ENCODE assay signal across 10 mouse cellular contexts in the genomic region with DNA sequence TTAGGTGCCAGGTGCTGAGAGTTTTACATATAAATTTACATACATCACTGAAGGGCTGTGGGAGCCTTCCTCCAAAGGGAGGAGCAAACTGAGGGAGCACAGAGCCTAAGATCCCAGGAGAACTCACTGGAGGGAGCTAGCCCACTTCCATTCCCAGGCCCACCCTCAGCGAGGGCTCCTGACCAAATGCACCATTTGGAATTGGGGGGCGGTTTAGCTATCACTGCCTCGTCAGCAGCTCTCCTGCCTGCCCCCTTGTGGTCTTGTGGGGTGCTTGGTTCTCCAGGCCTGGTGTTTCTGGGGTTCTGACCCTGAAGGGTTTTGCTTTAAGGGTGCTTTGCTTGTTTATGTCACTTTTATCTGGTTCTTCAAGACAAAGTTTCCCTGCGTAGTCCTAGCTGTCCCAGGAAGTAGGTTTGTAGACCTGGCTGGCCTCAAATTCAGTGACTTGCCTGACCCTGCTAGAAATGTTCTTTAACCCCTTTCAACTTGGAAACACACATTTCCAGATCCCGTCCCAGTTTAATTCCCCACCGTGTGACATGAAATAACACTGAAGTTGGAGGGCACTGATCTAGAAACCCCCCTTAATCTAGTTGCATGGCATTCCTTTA.
DNase-seq lines count a peak whose midpoint lies in the region; ATAC-seq lines count a peak whose summit lies in the region.
"Had no signal": no experiment of that assay in that cellular context is flagged by ENCODE, and none has a peak within 500 bp of the region (broad histone marks: within the 10 kb centered on the region; RNA-seq: fewer than 3 reads in every experiment).

No protein-coding gene starts in this region.

- H3K4me2 ChIP-seq in intestine, embryonic 16.5 days (ENCODE audit: low read depth, low read length) = no peak overlapping the region
- H3K4me2 ChIP-seq: embryonic facial prominence, embryonic 13.5 days; liver, embryonic 13.5 days had no signal

- no peaks in the 10 kb centered on the region for H3K4me1 ChIP-seq in intestine, embryonic 16.5 days (ENCODE audit: control insufficient read depth, insufficient read depth, low read length)

- no peak overlapping the region for H3K9ac ChIP-seq in intestine, embryonic 16.5 days (ENCODE audit: low read depth, low read length)
- H3K9ac ChIP-seq: embryonic facial prominence, embryonic 13.5 days; liver, embryonic 13.5 days had no signal

- no peak overlapping the region for H3K4me3 ChIP-seq in intestine, embryonic 16.5 days (ENCODE audit: low read length)
- H3K4me3 ChIP-seq: embryonic facial prominence, embryonic 13.5 days; liver, embryonic 13.5 days had no signal

- no peak overlapping the region for H3K27ac ChIP-seq in intestine, embryonic 16.5 days (ENCODE audit: low read length)
- H3K27ac ChIP-seq: liver, embryonic 13.5 days had no signal

- H3K36me3 ChIP-seq in intestine, embryonic 16.5 days (ENCODE audit: control insufficient read depth, insufficient read depth, low read length) = no peaks in the 10 kb centered on the region
- H3K36me3 ChIP-seq: embryonic facial prominence, embryonic 13.5 days; liver, embryonic 13.5 days had no signal

- 61% methylated on average over 6 of the region's 6 CpGs for WGBS in intestine, embryonic 16.5 days

- no peaks in the 10 kb centered on the region for H3K27me3 ChIP-seq in intestine, embryonic 16.5 days (replicated peaks; ENCODE audit: control insufficient read depth, insufficient read depth, low read length)
- H3K27me3 ChIP-seq: embryonic facial prominence, embryonic 13.5 days; liver, embryonic 13.5 days had no signal

- DNase-seq in heart, postnatal 4 days = peak; percentile 38
- no peak for DNase-seq in heart, adult 8-10 months (ENCODE audit: low spot score)
- DNase-seq in A20 (ENCODE audit: low read depth, low spot score) = peak; percentile 72
- peak; percentile 68 for DNase-seq in R1 (ENCODE audit: low read depth, low spot score)
- DNase-seq in induced T-regulatory cell, adult 2 months (ENCODE audit: low read depth) = peak; percentile 74
- DNase-seq in testis, postnatal 10 days (ENCODE audit: low spot score) = peak; percentile 62
- DNase-seq in right cerebral cortex, adult 2 months (ENCODE audit: low spot score in 2 of 2) = no peak
- DNase-seq: liver, embryonic 13.5 days had no signal

- no peaks in the 10 kb centered on the region for H3K9me3 ChIP-seq in intestine, embryonic 16.5 days (ENCODE audit: control insufficient read depth, low read length)
- H3K9me3 ChIP-seq: embryonic facial prominence, embryonic 13.5 days; liver, embryonic 13.5 days had no signal

- ATAC-seq in intestine, embryonic 16.5 days = no peak

Comparison
In these comparisons a context has a peak if more than half of its experiments do, and no peak if none do; other contexts are left out.
1. DNase-seq: peak in heart, postnatal 4 days (single experiment), A20 (single experiment), R1 (single experiment), induced T-regulatory cell, adult 2 months (single experiment) and testis, postnatal 10 days (single experiment); none in heart, adult 8-10 months (single experiment) and right cerebral cortex, adult 2 months (0 of 2).